Mouse (Mus musculus): ENCODE results near the gene Gm28047.

The Gm28047 gene

DNA sequence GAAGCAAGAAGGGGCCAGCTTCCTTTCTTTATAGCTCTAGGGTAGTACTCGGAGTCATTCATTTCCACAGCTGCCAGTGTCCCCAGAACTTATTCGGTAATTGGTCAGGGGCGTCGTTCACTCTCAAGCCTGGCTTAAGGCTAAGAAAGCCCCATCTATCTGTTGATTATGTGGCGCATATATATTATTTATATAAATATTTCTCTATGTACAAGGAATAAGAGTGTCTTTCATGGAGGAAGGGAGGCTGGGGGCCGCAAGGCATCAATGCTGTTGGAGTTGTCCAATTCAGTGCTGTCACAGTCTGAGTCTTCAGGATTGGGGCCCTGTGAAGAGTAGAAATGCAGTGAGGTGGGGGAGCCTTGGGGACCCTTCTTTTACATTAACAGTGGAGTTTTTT lies 125.0 kb downstream of the Gm28047 start:
- DNase-seq (ENCODE audit: low spot score in 2 of 2) = no peak

DNA sequence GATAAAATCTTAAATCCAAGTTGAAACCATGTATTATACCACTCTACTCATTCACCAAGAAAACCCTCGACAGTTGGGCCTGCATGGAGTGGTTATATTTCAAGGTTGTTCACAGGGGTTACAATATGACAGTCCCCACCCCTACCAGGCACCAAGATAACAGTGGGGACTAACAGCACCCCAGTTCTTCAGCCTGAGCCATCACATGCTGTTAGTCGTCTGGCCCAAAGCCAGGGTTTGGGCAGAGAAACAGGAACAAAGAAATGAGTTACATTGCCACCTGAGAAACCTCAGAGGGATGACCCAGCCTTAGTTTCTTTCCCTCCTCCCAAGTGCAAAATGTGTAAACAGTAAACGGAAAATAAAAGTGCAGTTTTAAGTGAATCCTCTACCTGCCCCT lies 125.5 kb downstream of the Gm28047 start:
- no peak for DNase-seq (ENCODE audit: low spot score in 2 of 2)

DNA sequence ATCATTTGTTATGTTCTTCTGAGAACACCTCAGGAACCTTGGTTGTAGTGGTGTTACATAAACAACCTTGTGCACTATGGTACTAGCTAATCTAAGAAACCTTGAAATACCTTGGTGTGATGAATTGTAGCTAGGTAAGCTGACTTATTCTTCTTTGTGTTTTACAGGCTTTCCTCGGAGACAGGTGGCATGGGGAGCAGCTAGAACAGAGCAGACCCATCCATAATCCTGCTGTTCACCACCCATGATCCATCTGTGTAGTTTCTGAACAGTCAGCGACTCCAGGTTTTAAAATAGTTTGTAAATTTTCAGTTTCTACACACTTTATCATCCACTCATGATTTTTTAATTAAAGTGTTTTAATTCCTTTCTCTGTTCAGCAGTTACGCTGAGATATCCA lies 126.5 kb downstream of the Gm28047 start:
- no peak for DNase-seq (ENCODE audit: low spot score in 2 of 2)

- no peak for DNase-seq (ENCODE audit: low spot score in 2 of 2)
Observed at GRCm38 (mm10) chr15:102487664-102488063, 137.2 kb downstream of the Gm28047 start.

DNA sequence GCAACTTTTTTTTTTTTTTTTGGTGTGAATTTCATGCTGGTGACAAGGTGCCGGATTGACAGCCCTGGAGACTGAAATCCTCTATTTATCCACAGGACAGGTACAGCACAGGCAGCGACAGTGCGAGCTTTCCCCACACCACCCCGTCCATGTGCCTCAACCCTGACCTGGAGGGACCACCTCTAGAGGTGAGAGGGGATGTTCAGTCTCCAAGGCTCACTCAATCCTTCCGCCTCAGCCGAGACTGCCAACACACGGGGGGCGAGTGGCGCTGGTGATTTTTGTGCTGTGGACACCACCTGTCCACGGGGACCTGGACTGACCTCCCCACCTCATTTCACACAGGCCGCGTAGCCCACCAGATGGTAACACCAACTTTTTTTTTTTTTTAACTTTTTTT lies 139.0 kb downstream of the Gm28047 start:
- DNase-seq (ENCODE audit: low spot score in 2 of 2) = no peak

- DNase-seq (ENCODE audit: low spot score in 2 of 2) = no peak
Observed at GRCm38 (mm10) chr15:102483136-102483535, 141.7 kb downstream of the Gm28047 start.

GRCm38 (mm10) chr15:102474520-102474919 lies 150.3 kb downstream of the Gm28047 start:
- no peak for DNase-seq (ENCODE audit: low spot score in 2 of 2)

Measured in thymus, postnatal 10 days (tissue).